Mouse (Mus musculus) G1E (cell line): ENCODE results near the gene Dhtkd1.

Experiments
- CTCF ChIP-seq: IDR thresholded peaks from 2 replicates; pipeline ENCODE4 v1.5.1; 2012; ENCODE audit warnings: low read depth, low read length, inconsistent platforms, mixed read lengths
- GATA1 ChIP-seq: IDR thresholded peaks from 2 replicates; pipeline ENCODE4 v1.6.1; 2012; ENCODE audit warnings: borderline replicate concordance, low read length, inconsistent platforms, mixed read lengths
- POLR2AphosphoS5 ChIP-seq: IDR thresholded peaks from 2 replicates; pipeline ENCODE4 v1.6.1; 2012; ENCODE audit warnings: low read depth, low read length, inconsistent platforms; ENCODE audit not compliant: insufficient replicate concordance
- TAL1 ChIP-seq: conservative IDR thresholded peaks from 2 replicates; pipeline ENCODE4 v1.6.1; 2012; ENCODE audit warnings: low read depth, low read length, inconsistent platforms, mixed read lengths

DNA sequence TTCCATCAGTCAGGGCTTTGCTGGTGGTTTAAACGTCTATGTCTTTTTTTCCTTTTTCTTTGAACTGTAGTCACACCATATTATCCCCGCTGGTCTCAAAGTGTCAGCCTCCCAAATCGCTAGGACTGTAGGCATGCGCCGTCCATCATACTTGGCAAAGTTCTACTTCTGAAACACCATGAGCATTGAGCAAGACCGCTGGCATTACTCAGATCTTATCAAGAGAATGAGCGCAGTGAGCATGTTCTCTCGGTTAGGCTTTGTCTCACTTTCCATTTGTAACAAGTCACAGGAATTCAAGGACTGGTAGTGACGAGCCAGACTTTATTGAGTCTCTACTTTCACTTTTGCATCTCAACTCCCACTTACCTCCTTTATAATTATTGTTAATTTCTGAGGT, 91.5 kb downstream of the Dhtkd1 start:
- no peak for TF ChIP-seq CTCF
- no peak for TF ChIP-seq POLR2AphosphoS5
- no peak for TF ChIP-seq TAL1
- no peak for TF ChIP-seq GATA1
